11 mouse cellular contexts compared by ENCODE assay signal in genomic region chr6:100421706-100422578, GRCm38 (mm10).
DNase-seq lines count a peak whose midpoint lies in the region; ATAC-seq and TF ChIP-seq lines count a peak whose summit lies in the region.
"Had no signal": no experiment of that assay in that cellular context is flagged by ENCODE, and none has a peak within 500 bp of the region (broad histone marks: within the 10 kb centered on the region; RNA-seq: fewer than 3 reads in every experiment).

No protein-coding gene starts in this region.

- peaks cover 34% of the 10 kb centered on the region for H3K4me1 ChIP-seq in midbrain, embryonic 10.5 days
- no peaks in the 10 kb centered on the region for H3K4me1 ChIP-seq in midbrain, postnatal 0 days (ENCODE audit: insufficient read depth, low read length)
- peaks cover 14% of the 10 kb centered on the region for H3K4me1 ChIP-seq in forebrain, embryonic 14.5 days (ENCODE audit: control insufficient read depth, insufficient read depth, low read length)
- H3K4me1 ChIP-seq in midbrain, embryonic 11.5 days (ENCODE audit: control insufficient read depth, insufficient read depth, low read length), result peaks cover 14% of the 10 kb centered on the region

- TF ChIP-seq CTCF in midbrain, postnatal 0 days (IDR thresholded peaks at IDR 0.05), result no peak
- TF ChIP-seq CTCF in layer of hippocampus, adult 2 months (conservative IDR thresholded peaks at IDR 0.05), result no peak

- no peak overlapping the region for H3K9ac ChIP-seq in midbrain, postnatal 0 days (replicated peaks; ENCODE audit: low read length, poor library complexity, severe bottlenecking)
- H3K9ac ChIP-seq in forebrain, embryonic 14.5 days (ENCODE audit: low read length), result no peak overlapping the region
- peak overlapping the region; percentile 7; the same call in 1 of the 2 replicates for H3K9ac ChIP-seq in midbrain, embryonic 11.5 days (ENCODE audit: low read length)

- peaks cover 98% of the 10 kb centered on the region for H3K27me3 ChIP-seq in midbrain, embryonic 10.5 days (ENCODE audit: low read depth, poor library complexity, severe bottlenecking)
- peaks cover 7% of the 10 kb centered on the region for H3K27me3 ChIP-seq in midbrain, postnatal 0 days (ENCODE audit: insufficient read depth, low read length)
- H3K27me3 ChIP-seq in forebrain, embryonic 14.5 days (replicated peaks; ENCODE audit: control insufficient read depth, insufficient read depth, low read length), result peaks cover 19% of the 10 kb centered on the region
- peaks cover 36% of the 10 kb centered on the region for H3K27me3 ChIP-seq in midbrain, embryonic 11.5 days (ENCODE audit: control insufficient read depth, insufficient read depth, low read length)

- WGBS in midbrain, embryonic 10.5 days, result 3% methylated on average over 24 of the region's 24 CpGs
- WGBS in midbrain, postnatal 0 days, result 16% methylated on average over 24 of the region's 24 CpGs
- 4% methylated on average over 24 of the region's 24 CpGs for WGBS in forebrain, embryonic 14.5 days
- 3% methylated on average over 24 of the region's 24 CpGs for WGBS in midbrain, embryonic 11.5 days

- peak; percentile 69 for DNase-seq in midbrain, embryonic 10.5 days (ENCODE audit: low spot score)
- no peak for DNase-seq in midbrain, postnatal 0 days (ENCODE audit: low spot score)
- peak; percentile 66 for DNase-seq in forebrain, embryonic 14.5 days (ENCODE audit: low spot score)
- DNase-seq in midbrain, embryonic 11.5 days (ENCODE audit: low spot score, missing footprints), result peak; percentile 92
- no peak for DNase-seq in layer of hippocampus, adult 2 months (ENCODE audit: low spot score in 2 of 2)
- DNase-seq in testis, postnatal 10 days (ENCODE audit: low spot score), result no peak
- no peak for DNase-seq in c-Kit-positive CD71-positive TER-119-positive erythroid progenitor cells, embryonic 14.5 days (ENCODE audit: low spot score)
- DNase-seq: kidney, adult 8-10 months; liver had no signal

- no peaks in the 10 kb centered on the region for H3K9me3 ChIP-seq in midbrain, embryonic 10.5 days (replicated peaks)
- H3K9me3 ChIP-seq in midbrain, postnatal 0 days (ENCODE audit: low read length), result no peaks in the 10 kb centered on the region
- H3K9me3 ChIP-seq in forebrain, embryonic 14.5 days (replicated peaks; ENCODE audit: control insufficient read depth, low read length), result no peaks in the 10 kb centered on the region
- H3K9me3 ChIP-seq in midbrain, embryonic 11.5 days (ENCODE audit: control insufficient read depth, low read length), result no peaks in the 10 kb centered on the region

- peak overlapping the region; percentile 27 for H3K4me3 ChIP-seq in midbrain, embryonic 10.5 days
- H3K4me3 ChIP-seq in midbrain, postnatal 0 days (ENCODE audit: low read depth, low read length), result no peak overlapping the region
- H3K4me3 ChIP-seq in forebrain, embryonic 14.5 days (ENCODE audit: low read depth, low read length), result no peak overlapping the region
- no peak overlapping the region for H3K4me3 ChIP-seq in midbrain, embryonic 11.5 days (ENCODE audit: low read depth, low read length)
- no peak overlapping the region for H3K4me3 ChIP-seq in layer of hippocampus, adult 2 months

- H3K27ac ChIP-seq in midbrain, embryonic 10.5 days (replicated peaks), result peak overlapping the region; percentile 75
- H3K27ac ChIP-seq in midbrain, postnatal 0 days (ENCODE audit: low read depth, low read length), result no peak overlapping the region
- no peak overlapping the region for H3K27ac ChIP-seq in forebrain, embryonic 14.5 days (ENCODE audit: low read depth, low read length)
- no peak overlapping the region for H3K27ac ChIP-seq in midbrain, embryonic 11.5 days (ENCODE audit: low read depth, low read length)
- no peak overlapping the region for H3K27ac ChIP-seq in layer of hippocampus, adult 2 months

- no peaks in the 10 kb centered on the region for H3K36me3 ChIP-seq in midbrain, embryonic 10.5 days
- H3K36me3 ChIP-seq in midbrain, postnatal 0 days (ENCODE audit: insufficient read depth, low read length), result no peaks in the 10 kb centered on the region
- H3K36me3 ChIP-seq in forebrain, embryonic 14.5 days (ENCODE audit: control insufficient read depth, insufficient read depth, low read length), result no peaks in the 10 kb centered on the region
- no peaks in the 10 kb centered on the region for H3K36me3 ChIP-seq in midbrain, embryonic 11.5 days (ENCODE audit: control insufficient read depth, insufficient read depth, low read length)
- H3K36me3 ChIP-seq: G1E had no signal

- ATAC-seq in midbrain, postnatal 0 days (ENCODE audit: low FRiP score), result no peak
- ATAC-seq in forebrain, embryonic 14.5 days, result peak; percentile 67; the same call in 1 of the 2 replicates
- ATAC-seq in midbrain, embryonic 11.5 days (ENCODE audit: low FRiP score), result peak; percentile 60
- ATAC-seq in activated CD4-positive, CD25-positive, alpha-beta regulatory T cell, adult 4 months, result no peak

- H3K4me2 ChIP-seq in midbrain, postnatal 0 days (ENCODE audit: low read depth, low read length, poor library complexity, severe bottlenecking), result no peak overlapping the region
- H3K4me2 ChIP-seq in forebrain, embryonic 14.5 days (ENCODE audit: low read length), result peak overlapping the region; percentile 2; the same call in 1 of the 2 replicates
- peak overlapping the region; percentile 3; the same call in 1 of the 2 replicates for H3K4me2 ChIP-seq in midbrain, embryonic 11.5 days

Comparison
In these comparisons a context has a peak if more than half of its experiments do, and no peak if none do; other contexts are left out.
1. DNase-seq: peak in midbrain, embryonic 10.5 days (single experiment), forebrain, embryonic 14.5 days (single experiment) and midbrain, embryonic 11.5 days (single experiment); none in midbrain, postnatal 0 days (single experiment), layer of hippocampus, adult 2 months (0 of 2), testis, postnatal 10 days (single experiment) and c-Kit-positive CD71-positive TER-119-positive erythroid progenitor cells, embryonic 14.5 days (single experiment).
2. ATAC-seq: peak in forebrain, embryonic 14.5 days (single experiment) and midbrain, embryonic 11.5 days (single experiment); none in midbrain, postnatal 0 days (single experiment) and activated CD4-positive, CD25-positive, alpha-beta regulatory T cell, adult 4 months (single experiment).